Mouse (Mus musculus): ENCODE data around the gene Parvg. TPM values are rescaled to one million over a fixed set of nuclear protein-coding genes. Genes with fewer than 3 reads are reported as not detected.
"Not testable (repeated sequence)": the region's sequence is repeated elsewhere in the genome, so short reads cannot be mapped to it uniquely, and the experiment has no call there.

The Parvg gene
- polyA plus RNA-seq, 1 experiment from 2014 or later = 5.9 TPM

DNA sequence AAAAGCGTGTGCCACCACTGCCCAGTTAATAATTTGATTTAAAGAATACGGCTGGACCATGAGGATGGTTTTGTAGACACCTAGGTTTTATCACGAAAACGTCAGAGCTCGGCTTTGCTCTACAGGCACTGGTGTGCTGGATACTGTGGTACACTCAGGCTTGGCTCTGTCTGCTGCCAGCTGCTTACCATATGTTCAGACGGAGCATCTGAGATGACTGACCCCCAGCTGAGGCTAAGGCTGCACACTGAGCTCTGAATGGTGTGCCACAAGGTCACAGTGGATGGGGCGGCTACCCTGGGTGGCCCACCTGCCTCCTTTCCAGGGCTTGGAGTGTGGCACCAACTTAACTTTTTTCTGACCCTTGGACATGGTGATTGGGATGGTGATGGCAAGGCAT lies 38.4 kb upstream of the Parvg start:
- Histone ChIP-seq H3K36me3 (ENCODE audit: control insufficient read depth, insufficient read depth, low read length) (no peaks in the 10 kb centered on the region), H3K4me3 (ENCODE audit: low read depth, low read length) (no peak overlapping the region), H3K27me3 (replicated peaks; ENCODE audit: control insufficient read depth, insufficient read depth, low read length) (no peaks in the 10 kb centered on the region), H3K9ac (ENCODE audit: low read depth, low read length) (no peak overlapping the region), H3K4me2 (no peak overlapping the region), H3K4me1 (replicated peaks; ENCODE audit: control insufficient read depth, insufficient read depth, low read length) (no peaks in the 10 kb centered on the region), H3K9me3 (ENCODE audit: control insufficient read depth, low read length) (no peaks in the 10 kb centered on the region), H3K27ac (ENCODE audit: low read depth, low read length) (no peak overlapping the region)
- 86% methylated on average over 7 of the region's 7 CpGs for WGBS
- ATAC-seq (replicated peaks; ENCODE audit: low FRiP score) (no peak), DNase-seq (ENCODE audit: low spot score) (no peak)

- not testable (repeated sequence) for H3K36me3 ChIP-seq (ENCODE audit: control insufficient read depth, insufficient read depth, low read length); H3K27me3 ChIP-seq (replicated peaks; ENCODE audit: control insufficient read depth, insufficient read depth, low read length); H3K4me3 ChIP-seq (ENCODE audit: low read depth, low read length); H3K9ac ChIP-seq (ENCODE audit: low read depth, low read length); H3K4me1 ChIP-seq (replicated peaks; ENCODE audit: control insufficient read depth, insufficient read depth, low read length); H3K9me3 ChIP-seq (ENCODE audit: control insufficient read depth, low read length); DNase-seq (ENCODE audit: low spot score); H3K4me2 ChIP-seq; H3K27ac ChIP-seq (ENCODE audit: low read depth, low read length); ATAC-seq (replicated peaks; ENCODE audit: low FRiP score)
- WGBS = 81% methylated on average over 1 of the region's 1 CpGs
Measured at GRCm38 (mm10) chr15:84288953-84289352, 34.9 kb upstream of the Parvg start.

DNA sequence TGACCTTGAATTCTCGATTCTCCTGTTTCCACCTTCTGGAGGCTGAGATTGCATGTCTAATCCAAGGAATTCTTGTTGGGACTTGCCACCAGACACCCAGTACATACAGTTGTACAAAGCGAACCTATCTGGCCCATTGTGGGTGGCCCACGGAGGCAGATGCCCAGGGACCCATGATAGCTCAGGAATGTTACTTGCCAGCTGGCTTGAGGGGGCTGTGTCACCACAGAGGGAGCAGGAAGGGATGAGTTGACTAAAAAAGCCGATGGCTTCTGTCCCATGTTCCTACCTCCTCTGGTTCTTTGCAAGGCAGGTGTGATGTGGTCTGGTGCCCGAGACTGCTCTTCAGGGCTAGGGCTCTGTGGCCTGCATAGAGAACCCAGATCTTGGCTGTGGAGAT lies 32.7 kb upstream of the Parvg start:
- H3K27ac ChIP-seq (ENCODE audit: low read depth, low read length) = no peak overlapping the region
- DNase-seq (ENCODE audit: low spot score) (no peak), ATAC-seq (replicated peaks; ENCODE audit: low FRiP score) (no peak)
- H3K4me3 ChIP-seq (ENCODE audit: low read depth, low read length) = no peak overlapping the region
- no peak overlapping the region for H3K9ac ChIP-seq (ENCODE audit: low read depth, low read length)
- no peaks in the 10 kb centered on the region for H3K4me1 ChIP-seq (replicated peaks; ENCODE audit: control insufficient read depth, insufficient read depth, low read length)
- no peaks in the 10 kb centered on the region for H3K9me3 ChIP-seq (ENCODE audit: control insufficient read depth, low read length)
- no peaks in the 10 kb centered on the region for H3K27me3 ChIP-seq (replicated peaks; ENCODE audit: control insufficient read depth, insufficient read depth, low read length)
- no peak overlapping the region for H3K4me2 ChIP-seq
- no peaks in the 10 kb centered on the region for H3K36me3 ChIP-seq (ENCODE audit: control insufficient read depth, insufficient read depth, low read length)
- 89% methylated on average over 5 of the region's 5 CpGs for WGBS

GRCm38 (mm10) chr15:84293590-84293989 lies 30.2 kb upstream of the Parvg start:
- H3K9me3 ChIP-seq (ENCODE audit: control insufficient read depth, low read length) = no peaks in the 10 kb centered on the region
- no peaks in the 10 kb centered on the region for H3K27me3 ChIP-seq (replicated peaks; ENCODE audit: control insufficient read depth, insufficient read depth, low read length)
- H3K4me1 ChIP-seq (replicated peaks; ENCODE audit: control insufficient read depth, insufficient read depth, low read length) = no peaks in the 10 kb centered on the region
- no peaks in the 10 kb centered on the region for H3K36me3 ChIP-seq (ENCODE audit: control insufficient read depth, insufficient read depth, low read length)
- H3K27ac ChIP-seq (ENCODE audit: low read depth, low read length) = no peak overlapping the region
- DNase-seq (ENCODE audit: low spot score) = no peak
- no peak overlapping the region for H3K4me2 ChIP-seq
- 68% methylated on average over 12 of the region's 12 CpGs for WGBS
- no peak for ATAC-seq (replicated peaks; ENCODE audit: low FRiP score)
- H3K4me3 ChIP-seq (ENCODE audit: low read depth, low read length) = no peak overlapping the region
- no peak overlapping the region for H3K9ac ChIP-seq (ENCODE audit: low read depth, low read length)

GRCm38 (mm10) chr15:84294391-84294790 lies 29.4 kb upstream of the Parvg start:
- ATAC-seq (replicated peaks; ENCODE audit: low FRiP score) (no peak), DNase-seq (ENCODE audit: low spot score) (no peak)
- Histone ChIP-seq H3K27ac (ENCODE audit: low read depth, low read length) (no peak overlapping the region), H3K36me3 (ENCODE audit: control insufficient read depth, insufficient read depth, low read length) (no peaks in the 10 kb centered on the region), H3K27me3 (replicated peaks; ENCODE audit: control insufficient read depth, insufficient read depth, low read length) (no peaks in the 10 kb centered on the region), H3K4me3 (ENCODE audit: low read depth, low read length) (no peak overlapping the region), H3K4me1 (replicated peaks; ENCODE audit: control insufficient read depth, insufficient read depth, low read length) (no peaks in the 10 kb centered on the region), H3K9me3 (ENCODE audit: control insufficient read depth, low read length) (no peaks in the 10 kb centered on the region), H3K9ac (ENCODE audit: low read depth, low read length) (no peak overlapping the region), H3K4me2 (no peak overlapping the region)
- WGBS = 86% methylated on average over 9 of the region's 9 CpGs

DNA sequence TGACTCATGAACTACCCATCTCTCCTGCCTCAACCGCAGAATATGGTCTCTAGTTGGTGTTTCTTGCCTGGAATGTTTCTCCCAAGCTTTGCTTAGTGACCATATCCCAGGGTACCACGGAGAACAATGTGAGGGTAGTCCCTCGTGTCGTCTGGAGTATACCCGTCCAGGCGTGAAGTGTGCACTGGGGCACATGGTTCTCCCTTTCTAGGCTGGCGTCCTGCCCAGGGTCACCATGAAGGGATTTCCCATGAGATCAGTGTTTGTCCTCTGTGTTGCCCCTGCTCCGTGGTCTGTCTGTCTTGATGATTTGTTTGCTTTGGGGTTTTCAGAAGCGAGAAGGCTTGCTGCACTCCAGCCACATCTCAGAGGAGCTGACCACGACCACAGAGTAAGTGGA lies 28.6 kb upstream of the Parvg start:
- H3K36me3 ChIP-seq (ENCODE audit: control insufficient read depth, insufficient read depth, low read length) = no peaks in the 10 kb centered on the region
- WGBS = 74% methylated on average over 10 of the region's 10 CpGs
- no peaks in the 10 kb centered on the region for H3K9me3 ChIP-seq (ENCODE audit: control insufficient read depth, low read length)

DNA sequence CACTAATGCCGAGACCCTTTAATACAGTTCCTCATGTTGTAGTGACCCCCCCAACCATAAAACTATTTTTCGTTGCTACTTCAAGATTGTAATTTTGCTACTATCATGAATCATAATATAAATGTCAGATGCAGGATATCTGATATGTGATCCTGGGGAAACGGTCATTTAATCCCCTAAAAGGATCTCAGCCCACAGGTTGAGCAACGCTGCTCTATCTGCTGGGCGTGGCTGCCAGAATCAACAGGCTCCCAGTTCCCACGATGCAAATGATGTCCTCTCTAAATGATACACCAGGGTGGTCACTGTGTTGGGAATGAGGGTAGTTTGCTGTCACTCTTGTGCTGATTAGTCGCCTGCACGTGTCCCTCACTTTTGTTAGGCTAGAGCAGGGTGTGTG lies 26.4 kb upstream of the Parvg start:
- Histone ChIP-seq H3K27me3 (replicated peaks; ENCODE audit: control insufficient read depth, insufficient read depth, low read length) (no peaks in the 10 kb centered on the region), H3K9ac (ENCODE audit: low read depth, low read length) (no peak overlapping the region), H3K9me3 (ENCODE audit: control insufficient read depth, low read length) (no peaks in the 10 kb centered on the region), H3K4me1 (replicated peaks; ENCODE audit: control insufficient read depth, insufficient read depth, low read length) (peaks cover 7% of the 10 kb centered on the region; the same call in 1 of the 2 replicates), H3K4me2 (no peak overlapping the region), H3K4me3 (ENCODE audit: low read depth, low read length) (no peak overlapping the region), H3K27ac (ENCODE audit: low read depth, low read length) (no peak overlapping the region), H3K36me3 (ENCODE audit: control insufficient read depth, insufficient read depth, low read length) (no peaks in the 10 kb centered on the region)
- no peak for ATAC-seq (replicated peaks; ENCODE audit: low FRiP score)
- WGBS = 51% methylated on average over 8 of the region's 8 CpGs
- no peak for DNase-seq (ENCODE audit: low spot score)

More for the DNA sequence above, 28.6 kb upstream of the Parvg start:
- ATAC-seq (replicated peaks; ENCODE audit: low FRiP score) = no peak
- no peaks in the 10 kb centered on the region for H3K4me1 ChIP-seq (replicated peaks; ENCODE audit: control insufficient read depth, insufficient read depth, low read length)
- no peak overlapping the region for H3K4me3 ChIP-seq (ENCODE audit: low read depth, low read length)
- no peak overlapping the region for H3K4me2 ChIP-seq
- no peak overlapping the region for H3K27ac ChIP-seq (ENCODE audit: low read depth, low read length)
- no peak overlapping the region for H3K9ac ChIP-seq (ENCODE audit: low read depth, low read length)
- DNase-seq (ENCODE audit: low spot score) = no peak
- no peaks in the 10 kb centered on the region for H3K27me3 ChIP-seq (replicated peaks; ENCODE audit: control insufficient read depth, insufficient read depth, low read length)

DNA sequence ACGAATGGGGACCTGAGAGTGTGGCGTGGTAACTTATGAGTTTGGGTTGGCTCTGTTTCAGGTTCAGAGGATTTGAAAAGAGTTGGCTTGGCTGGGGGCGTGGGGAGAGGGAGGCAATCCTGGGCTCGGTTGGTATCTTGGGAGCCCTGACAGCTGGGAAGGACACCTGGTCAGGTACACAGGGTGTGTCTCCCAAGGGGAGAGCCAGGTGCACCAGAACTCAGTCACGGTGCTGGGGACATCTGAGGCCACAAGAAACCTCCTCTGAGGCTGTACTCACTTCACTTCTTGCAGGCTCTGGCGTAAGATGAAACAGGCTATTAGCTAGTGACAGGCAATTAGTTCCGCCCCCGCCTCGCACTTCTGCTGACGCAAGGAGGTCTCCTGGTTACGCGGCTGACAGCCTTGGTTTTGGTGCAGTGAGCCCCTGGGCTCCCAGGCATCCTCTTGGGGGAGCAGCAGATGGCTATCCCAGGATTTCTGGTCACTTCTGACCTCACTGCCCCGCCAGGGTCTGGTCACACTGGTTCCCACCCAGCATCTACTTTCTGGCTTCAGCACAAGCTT lies 24.9 kb upstream of the Parvg start:
- Histone ChIP-seq H3K27me3 (replicated peaks; ENCODE audit: control insufficient read depth, insufficient read depth, low read length) (no peaks in the 10 kb centered on the region), H3K36me3 (ENCODE audit: control insufficient read depth, insufficient read depth, low read length) (no peaks in the 10 kb centered on the region), H3K4me2 (no peak overlapping the region), H3K9ac (ENCODE audit: low read depth, low read length) (no peak overlapping the region), H3K9me3 (ENCODE audit: control insufficient read depth, low read length) (no peaks in the 10 kb centered on the region), H3K4me3 (ENCODE audit: low read depth, low read length) (no peak overlapping the region), H3K4me1 (replicated peaks; ENCODE audit: control insufficient read depth, insufficient read depth, low read length) (peaks cover 16% of the 10 kb centered on the region), H3K27ac (ENCODE audit: low read depth, low read length) (no peak overlapping the region)
- no peak for DNase-seq (ENCODE audit: low spot score)
- 54% methylated on average over 13 of the region's 13 CpGs for WGBS
- no peak for ATAC-seq (replicated peaks; ENCODE audit: low FRiP score)

DNA sequence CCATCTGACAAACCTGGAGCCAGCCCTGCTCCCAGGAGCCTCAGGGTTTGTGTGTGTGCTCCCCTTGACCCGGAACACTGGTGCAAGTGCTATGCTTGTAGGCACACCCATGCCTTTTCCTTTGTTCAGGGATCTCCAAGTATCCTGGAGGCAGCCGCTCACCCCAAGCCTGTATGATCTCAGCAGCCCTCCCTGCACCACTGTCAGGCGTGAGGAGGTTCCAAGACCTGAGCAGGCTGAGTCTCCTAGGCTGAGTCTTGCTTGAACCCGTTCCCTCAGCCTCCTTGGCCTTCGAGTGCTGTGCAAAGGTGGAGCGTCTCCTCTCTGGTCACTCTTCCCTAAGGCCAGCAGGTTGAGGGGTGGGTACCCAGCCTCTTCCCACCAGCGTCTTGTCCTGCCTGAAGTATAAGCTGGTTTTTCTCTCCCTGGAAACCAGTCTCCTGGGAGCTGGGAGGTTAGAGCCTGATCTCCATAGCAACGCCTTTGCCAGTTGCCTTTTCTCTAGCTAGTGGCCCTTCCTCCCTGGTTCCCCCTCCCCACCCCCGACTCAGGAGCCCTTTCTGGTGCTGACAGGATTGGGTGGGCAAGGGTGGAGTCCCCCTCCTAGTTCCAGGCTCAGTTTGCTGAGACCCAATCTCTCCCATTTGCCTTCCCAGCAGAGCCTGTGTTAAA lies 24.0 kb upstream of the Parvg start:
- Histone ChIP-seq H3K4me2 (no peak overlapping the region), H3K27ac (ENCODE audit: low read depth, low read length) (no peak overlapping the region), H3K36me3 (ENCODE audit: control insufficient read depth, insufficient read depth, low read length) (no peaks in the 10 kb centered on the region), H3K27me3 (replicated peaks; ENCODE audit: control insufficient read depth, insufficient read depth, low read length) (no peaks in the 10 kb centered on the region), H3K4me3 (ENCODE audit: low read depth, low read length) (no peak overlapping the region), H3K9ac (ENCODE audit: low read depth, low read length) (no peak overlapping the region), H3K4me1 (replicated peaks; ENCODE audit: control insufficient read depth, insufficient read depth, low read length) (peaks cover 16% of the 10 kb centered on the region), H3K9me3 (ENCODE audit: control insufficient read depth, low read length) (no peaks in the 10 kb centered on the region)
- WGBS = 47% methylated on average over 9 of the region's 9 CpGs
- DNase-seq (ENCODE audit: low spot score) (no peak), ATAC-seq (replicated peaks; ENCODE audit: low FRiP score) (no peak)

Measured in liver, embryonic 11.5 days (tissue).